Mouse (Mus musculus) thymus, adult 2 months (tissue): ENCODE data around the gene Slc29a2.
"Not testable (repeated sequence)": the region's sequence is repeated elsewhere in the genome, so short reads cannot be mapped to it uniquely, and the experiment has no call there.

Experiments
- CTCF ChIP-seq: fragments of 200-500 bp; IDR thresholded peaks from 2 replicates; pipeline ENCODE4 v1.5.1; 2012; ENCODE audit warnings: mild to moderate bottlenecking, control low read depth, low read length, moderate library complexity, borderline replicate concordance; ENCODE audit not compliant: control insufficient read depth, poor library complexity, insufficient read depth; ENCODE audit errors: extremely low read depth
- POLR2A ChIP-seq: fragments of 200-500 bp; IDR thresholded peaks from 2 replicates; pipeline ENCODE4 v1.6.1; 2012; ENCODE audit warnings: mild to moderate bottlenecking, low read length, control low read depth, moderate library complexity; ENCODE audit not compliant: control insufficient read depth, poor library complexity, insufficient read depth; ENCODE audit errors: extremely low read depth

DNA sequence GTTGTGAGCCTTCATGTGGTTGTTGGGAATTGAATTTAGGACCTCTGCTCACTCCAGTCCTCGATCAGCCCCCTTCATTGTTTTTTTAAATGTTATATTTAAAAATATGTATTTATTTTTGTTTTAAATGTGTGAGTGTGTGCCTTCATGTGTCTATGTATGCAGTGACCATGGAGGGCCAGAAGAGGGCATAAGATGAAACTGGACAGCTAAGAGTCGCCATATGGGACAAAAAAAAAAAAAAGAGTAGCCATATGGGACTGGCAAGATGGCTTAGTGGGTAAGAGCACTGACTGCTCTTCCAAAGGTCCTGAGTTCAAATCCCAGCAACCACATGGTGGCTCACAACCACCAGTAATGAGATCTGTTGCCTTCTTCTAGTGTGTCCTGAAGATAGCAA lies 20.0 kb upstream of the Slc29a2 start:
- TF ChIP-seq POLR2A, CTCF: not testable (repeated sequence)
